Mouse (Mus musculus): ENCODE data around the gene Ccdc105.

DNA sequence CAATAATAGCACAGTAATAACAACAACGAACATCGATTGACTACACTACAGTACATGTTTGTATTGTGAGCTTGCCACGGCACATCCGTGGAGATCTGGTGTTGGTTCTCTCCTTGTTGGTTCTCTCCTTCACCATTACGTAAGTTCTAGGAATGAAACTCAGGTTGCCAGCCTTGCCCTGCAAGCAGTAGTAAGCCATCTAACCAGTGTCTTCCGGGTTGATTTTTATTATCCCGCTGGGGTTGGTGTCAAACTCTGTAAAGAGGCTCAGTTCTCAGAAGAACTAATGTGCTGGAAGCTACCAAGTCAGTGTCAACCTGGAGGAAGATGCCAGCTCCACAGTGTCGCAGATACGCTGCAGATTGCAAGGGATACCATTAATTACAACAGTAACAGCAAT is 26.7 kb upstream of the Ccdc105 start:
- TF ChIP-seq POU5F1 (IDR thresholded peaks at IDR 0.05; ENCODE audit: borderline replicate concordance, low read length): no peak
- no peak for TF ChIP-seq CTCF (conservative IDR thresholded peaks at IDR 0.05; ENCODE audit: low read length)

All from E14TG2a.4 (cell line).